ENCODE assay signal across 19 mouse cellular contexts in genomic region chr2:181008339-181008738, GRCm38 (mm10). TPM values are rescaled to one million over a fixed set of nuclear protein-coding genes. Genes with fewer than 3 reads are reported as not detected.
"Had no signal": no experiment of that assay in that cellular context is flagged by ENCODE, and none has a peak within 500 bp of the region (broad histone marks: within the 10 kb centered on the region; RNA-seq: fewer than 3 reads in every experiment).

No protein-coding gene starts in this region.

- H3K4me1 ChIP-seq: lung, embryonic 15.5 days; midbrain, embryonic 12.5 days; neural tube, embryonic 12.5 days; stomach, embryonic 15.5 days had no signal

- H3K4me2 ChIP-seq: lung, embryonic 15.5 days; midbrain, embryonic 12.5 days; neural tube, embryonic 12.5 days; stomach, embryonic 15.5 days had no signal

- H3K27me3 ChIP-seq: lung, embryonic 15.5 days; midbrain, embryonic 12.5 days; neural tube, embryonic 12.5 days; stomach, embryonic 15.5 days had no signal

- H3K9me3 ChIP-seq: lung, embryonic 15.5 days; megakaryocyte, embryonic 14.5 days; midbrain, embryonic 12.5 days; neural tube, embryonic 12.5 days; stomach, embryonic 15.5 days had no signal

- ATAC-seq: liver, postnatal 0 days; lung, postnatal 0 days; midbrain, embryonic 16.5 days had no signal

- H3K9ac ChIP-seq: liver, postnatal 0 days; lung, embryonic 15.5 days; midbrain, embryonic 12.5 days; neural tube, embryonic 12.5 days; stomach, embryonic 15.5 days had no signal

- H3K4me3 ChIP-seq: lung, embryonic 15.5 days; megakaryocyte, embryonic 14.5 days; midbrain, embryonic 12.5 days; neural tube, embryonic 12.5 days; stomach, embryonic 15.5 days had no signal

- H3K36me3 ChIP-seq: lung, embryonic 15.5 days; midbrain, embryonic 12.5 days; neural tube, embryonic 12.5 days; stomach, embryonic 15.5 days had no signal

- H3K27ac ChIP-seq: lung, embryonic 15.5 days; macrophage; midbrain, embryonic 12.5 days; neural tube, embryonic 12.5 days; stomach, embryonic 15.5 days; stomach, postnatal 0 days had no signal

- DNase-seq: liver, postnatal 0 days; lung, adult 2 months; lung, postnatal 14 days; lung, postnatal 36 days; midbrain, embryonic 14.5 days; right cerebral cortex, postnatal 14 days; thymus, adult 2 months; thymus, postnatal 25 days; thymus, postnatal 4 days had no signal

RNA-seq across cellular contexts. Expression of gene Chrna4, which starts 35.0 kb away (rescaled TPM):
- polyA plus RNA-seq: lung, adult 2 months; macrophage; spleen, adult 2 months had no signal

RNA-seq across cellular contexts. Expression of gene Nkain4, which starts 53.8 kb away (rescaled TPM):
- polyA plus RNA-seq: macrophage had no signal
